Mouse (Mus musculus) cerebellum, adult 2 months (tissue): ENCODE measurements at regions not wholly inside any gene's neighbourhood (a gene's known extent, or its start where the extent isn't known, plus 50 kb on each side); places are given as distances from the start of the nearest gene placed in this dataset.

Experiments used
- DNase-seq, 2 experiments: peaks; one replicate each; pipeline ENCODE4 v3.0.0; 2021
- H3K27ac ChIP-seq: fragments of 200-500 bp; 2 replicates; pipeline ENCODE4 v1.5.1; 2012; ENCODE audit warnings: low read length, control low read depth, inconsistent platforms; ENCODE audit not compliant: insufficient read depth
- H3K27me3 ChIP-seq: fragments of 200-500 bp; 2 replicates; pipeline ENCODE4 v1.6.1; 2012; ENCODE audit warnings: inconsistent platforms, mild to moderate bottlenecking, low read length, moderate library complexity; ENCODE audit not compliant: control insufficient read depth, insufficient read depth
- H3K4me1 ChIP-seq: fragments of 200-500 bp; 2 replicates; pipeline ENCODE4 v1.6.1; 2011; ENCODE audit warnings: low read length; ENCODE audit not compliant: control insufficient read depth, insufficient read depth
- H3K4me3 ChIP-seq: fragments of 200-500 bp; replicated peaks from 2 replicates; pipeline ENCODE3; 2011; ENCODE audit warnings: mild to moderate bottlenecking, low read depth, low read length, control low read depth; ENCODE audit not compliant: insufficient read depth
- CTCF ChIP-seq: fragments of 200-500 bp; IDR thresholded peaks from 2 replicates; pipeline ENCODE4 v1.5.1; 2011; ENCODE audit warnings: low read depth, mild to moderate bottlenecking, control low read depth, low read length, moderate library complexity, borderline replicate concordance; ENCODE audit not compliant: insufficient read depth
- POLR2A ChIP-seq: fragments of 200-500 bp; IDR thresholded peaks from 2 replicates; pipeline ENCODE4 v1.6.1; 2011; ENCODE audit warnings: low read length, control low read depth, borderline replicate concordance; ENCODE audit not compliant: insufficient read depth
- WGBS: fragments of 180-500 bp; shearing (Covaris S2); methylation state at CpG from one replicate; pipeline ENCODE4 v1.1.7; 2018; 5-methylcytosine and 5-hydroxymethylcytosine counted together

DNA sequence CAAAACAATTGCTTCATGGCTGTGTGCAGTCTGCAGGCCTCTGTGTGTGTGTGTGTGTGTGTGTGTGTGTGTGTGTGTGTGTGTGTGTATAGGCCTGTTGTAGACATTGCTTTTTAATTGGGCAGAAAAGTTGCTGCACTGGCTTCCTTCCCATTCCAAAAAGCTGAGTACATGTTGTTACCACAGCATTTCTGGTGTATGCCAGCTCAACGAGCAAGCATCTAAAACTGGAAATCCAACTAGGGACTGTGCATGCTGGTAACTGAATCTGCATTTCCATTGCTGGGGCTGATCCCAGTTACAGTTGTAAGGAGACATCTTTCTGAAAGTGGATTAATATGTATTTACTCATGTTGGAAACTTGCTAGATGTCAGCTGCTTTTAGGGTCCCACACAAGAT is 123.6 kb upstream of the Nr2f1 start:
- Histone ChIP-seq H3K27me3 (no peaks in the 10 kb centered on the region), H3K27ac (no peak overlapping the region), H3K4me3 (no peak overlapping the region), H3K4me1 (no peaks in the 10 kb centered on the region)
- TF ChIP-seq POLR2A (no peak), CTCF (no peak)
- 49% methylated on average over 1 of the region's 1 CpGs for WGBS
- no peak for DNase-seq

DNA sequence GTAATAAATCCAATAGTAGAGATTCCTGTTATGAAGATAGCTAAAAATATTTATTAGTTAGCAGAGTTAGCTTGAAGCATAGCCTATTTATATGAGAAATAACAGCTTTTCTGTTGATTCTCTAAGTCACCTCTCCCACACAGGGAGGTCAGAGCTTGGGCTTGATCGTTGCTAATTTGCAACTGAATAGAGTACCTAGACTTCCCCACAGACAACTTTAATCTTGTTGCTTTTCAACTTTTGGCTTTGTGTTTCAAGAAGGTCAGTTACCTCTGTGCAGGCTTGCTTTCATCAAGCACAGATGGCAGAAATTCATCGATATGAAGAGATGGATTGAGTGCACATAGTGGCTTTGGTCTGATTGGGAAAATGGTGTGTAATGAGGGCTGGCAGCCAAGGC is 118.9 kb upstream of the Nr2f1 start:
- Histone ChIP-seq H3K27ac (no peak overlapping the region), H3K4me3 (no peak overlapping the region), H3K4me1 (no peaks in the 10 kb centered on the region), H3K27me3 (no peaks in the 10 kb centered on the region)
- no peak for DNase-seq
- no peak for TF ChIP-seq POLR2A
- no peak for TF ChIP-seq CTCF
- 93% methylated on average over 2 of the region's 2 CpGs for WGBS

GRCm38 (mm10) chr13:78310837-78311236 is 111.3 kb upstream of the Nr2f1 start:
- Histone ChIP-seq H3K4me1 (no peaks in the 10 kb centered on the region), H3K4me3 (no peak overlapping the region), H3K27me3 (no peaks in the 10 kb centered on the region), H3K27ac (no peak overlapping the region)
- WGBS = 8% methylated on average over 3 of the region's 3 CpGs
- DNase-seq = no peak
- TF ChIP-seq POLR2A = no peak
- TF ChIP-seq CTCF = no peak
